Mouse (Mus musculus) liver, embryonic 16.5 days (tissue): ENCODE measurements at regions not wholly inside any gene's neighbourhood (a gene's known extent, or its start where the extent isn't known, plus 50 kb on each side); places are given as distances from the start of the nearest gene placed in this dataset.
A peak's percentile ranks its signal among the peaks of the same experiment; 100 is the strongest.

Experiments used
- ATAC-seq: fragments of 200-750 bp; cut with Nextera tagmentation; 2 replicates; pipeline ENCODE4 v1.8.0; 2017; ENCODE audit warnings: low read depth, mild to moderate bottlenecking, moderate number of reproducible peaks, moderate library complexity
- H3K27ac ChIP-seq: fragments of 300-500 bp; sonication (generic); 2 replicates; pipeline ENCODE4 v1.5.1; 2014; ENCODE audit warnings: mild to moderate bottlenecking, low read length
- H3K27me3 ChIP-seq: fragments of 300-500 bp; sonication (generic); 2 replicates; pipeline ENCODE4 v1.6.1; 2014; ENCODE audit warnings: low read depth, low read length, mixed read lengths; ENCODE audit not compliant: control insufficient read depth, insufficient read depth
- H3K36me3 ChIP-seq: fragments of 300-500 bp; sonication (generic); 2 replicates; pipeline ENCODE4 v1.6.1; 2014; ENCODE audit warnings: mild to moderate bottlenecking; ENCODE audit not compliant: control insufficient read depth, insufficient read depth
- H3K4me1 ChIP-seq: fragments of 300-500 bp; sonication (generic); 2 replicates; pipeline ENCODE4 v1.6.1; 2014; ENCODE audit warnings: low read depth, low read length, mixed read lengths; ENCODE audit not compliant: control insufficient read depth
- H3K4me2 ChIP-seq: fragments of 300-500 bp; sonication (generic); 2 replicates; pipeline ENCODE4 v1.6.1; 2014; ENCODE audit warnings: low read depth, low read length, mixed read lengths
- H3K4me3 ChIP-seq: fragments of 300-500 bp; sonication (generic); 2 replicates; pipeline ENCODE4 v1.5.1; 2014; ENCODE audit warnings: low read depth, mild to moderate bottlenecking, low read length
- H3K9ac ChIP-seq: fragments of 300-500 bp; sonication (generic); 2 replicates; pipeline ENCODE4 v1.6.1; 2014; ENCODE audit warnings: low read depth, low read length
- H3K9me3 ChIP-seq: fragments of 300-500 bp; sonication (generic); replicated peaks from 2 replicates; pipeline ENCODE4 v1.6.1; 2016; ENCODE audit warnings: low read length; ENCODE audit not compliant: control insufficient read depth
- WGBS: fragments of 180-500 bp; shearing (Covaris S2); extraction: QIAGEN DNeasy Blood & Tissue Kit; methylation state at CpG from one replicate; pipeline ENCODE4 v1.1.7; 2014; ENCODE audit not compliant: insufficient replicate concordance; 5-methylcytosine and 5-hydroxymethylcytosine counted together

DNA sequence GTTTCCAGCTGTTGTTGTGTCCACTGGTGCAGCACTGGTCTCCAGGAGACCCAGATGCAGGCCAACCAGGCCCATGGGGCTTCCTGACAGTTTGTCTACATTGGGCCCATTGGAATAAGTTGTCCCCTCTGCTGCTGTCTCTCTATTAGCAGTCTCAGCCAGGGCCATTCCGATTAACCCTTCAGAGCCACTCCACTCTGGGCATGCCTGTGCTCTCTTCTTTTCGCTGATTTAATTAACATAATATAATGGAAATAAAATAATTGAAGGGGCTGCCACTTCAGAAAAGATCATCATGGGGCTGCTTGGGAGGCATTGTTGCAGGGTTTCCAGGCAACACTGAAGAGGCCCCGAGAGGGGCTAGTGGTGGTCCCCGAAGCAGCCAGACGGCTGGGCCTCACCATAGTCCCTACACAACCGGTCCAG lies 231.5 kb downstream of the Mycn start:
- WGBS: 71% methylated on average over 6 of the region's 6 CpGs
- Histone ChIP-seq H3K27ac (no peak overlapping the region), H3K4me2 (no peak overlapping the region), H3K9me3 (no peaks in the 10 kb centered on the region), H3K36me3 (no peaks in the 10 kb centered on the region), H3K9ac (no peak overlapping the region), H3K4me1 (no peaks in the 10 kb centered on the region), H3K4me3 (no peak overlapping the region), H3K27me3 (no peaks in the 10 kb centered on the region)
- ATAC-seq: no peak

DNA sequence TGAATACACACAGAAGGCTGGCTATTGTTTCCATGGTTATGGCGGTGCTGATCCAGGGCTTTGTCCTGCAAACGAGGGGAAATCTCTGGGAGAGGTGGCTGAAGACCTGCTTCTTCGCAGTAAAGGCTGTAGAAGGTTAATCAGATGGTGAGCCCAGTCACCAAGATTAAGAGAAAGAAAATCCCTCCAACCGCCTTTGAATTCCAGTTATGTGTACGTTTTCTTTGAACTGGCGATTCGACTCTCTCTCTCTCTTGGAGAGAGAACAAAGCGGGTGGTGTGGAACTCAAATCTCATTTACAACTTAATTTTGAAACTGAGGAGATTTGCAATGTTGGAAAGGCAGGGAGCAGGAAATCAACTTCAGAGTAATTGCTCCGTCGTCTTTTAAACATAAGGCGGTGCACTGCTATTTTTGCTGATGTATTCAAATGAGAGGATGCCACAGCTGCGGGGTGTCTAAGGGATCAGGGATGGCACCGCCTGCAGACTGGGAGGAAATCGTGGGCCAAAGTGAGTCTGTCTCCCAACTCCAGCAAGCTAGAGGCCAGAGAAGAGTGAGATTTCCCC lies 232.7 kb downstream of the Mycn start:
- no peaks in the 10 kb centered on the region for H3K36me3 ChIP-seq
- no peaks in the 10 kb centered on the region for H3K27me3 ChIP-seq
- H3K4me2 ChIP-seq: no peak overlapping the region
- H3K4me1 ChIP-seq: no peaks in the 10 kb centered on the region
- no peak overlapping the region for H3K9ac ChIP-seq
- ATAC-seq: no peak
- no peaks in the 10 kb centered on the region for H3K9me3 ChIP-seq
- no peak overlapping the region for H3K27ac ChIP-seq
- WGBS: 53% methylated on average over 14 of the region's 14 CpGs
- no peak overlapping the region for H3K4me3 ChIP-seq

- no peak overlapping the region for H3K27ac ChIP-seq
- WGBS: 82% methylated on average over 14 of the region's 14 CpGs
- H3K4me1 ChIP-seq: no peaks in the 10 kb centered on the region
- ATAC-seq: no peak
- no peaks in the 10 kb centered on the region for H3K27me3 ChIP-seq
- H3K4me2 ChIP-seq: no peak overlapping the region
- no peaks in the 10 kb centered on the region for H3K9me3 ChIP-seq
- no peaks in the 10 kb centered on the region for H3K36me3 ChIP-seq
- no peak overlapping the region for H3K9ac ChIP-seq
- no peak overlapping the region for H3K4me3 ChIP-seq
Observed at GRCm38 (mm10) chr12:12706326-12706920, 235.3 kb downstream of the Mycn start.

DNA sequence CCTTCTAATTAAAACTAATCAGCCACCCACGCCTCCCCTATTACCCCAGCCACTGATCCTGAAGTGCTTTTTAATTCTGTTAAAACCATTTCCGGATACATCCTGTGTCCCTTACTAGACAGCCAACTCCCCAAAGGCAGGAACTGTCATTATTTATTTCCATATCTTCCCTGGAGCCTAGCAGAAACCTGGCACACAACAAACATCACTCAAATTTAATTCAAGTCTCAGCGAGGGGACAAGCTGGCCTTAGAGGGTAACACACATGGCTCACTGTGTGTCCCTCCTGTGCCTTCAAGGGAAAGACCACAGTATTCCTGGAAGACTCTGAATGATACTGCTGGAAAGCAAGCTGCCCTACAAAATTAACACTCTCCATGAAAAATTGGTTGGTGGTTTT lies 240.0 kb downstream of the Mycn start:
- Histone ChIP-seq H3K9ac (no peak overlapping the region), H3K4me3 (no peak overlapping the region), H3K4me1 (no peaks in the 10 kb centered on the region), H3K9me3 (no peaks in the 10 kb centered on the region), H3K27ac (no peak overlapping the region), H3K4me2 (no peak overlapping the region), H3K27me3 (no peaks in the 10 kb centered on the region), H3K36me3 (no peaks in the 10 kb centered on the region)
- WGBS: 64% methylated on average over 3 of the region's 3 CpGs
- ATAC-seq: no peak

- no peaks in the 10 kb centered on the region for H3K4me1 ChIP-seq
- no peak overlapping the region for H3K4me3 ChIP-seq
- no peaks in the 10 kb centered on the region for H3K9me3 ChIP-seq
- H3K27me3 ChIP-seq: no peaks in the 10 kb centered on the region
- H3K4me2 ChIP-seq: no peak overlapping the region
- H3K9ac ChIP-seq: no peak overlapping the region
- WGBS: 50% methylated on average over 7 of the region's 7 CpGs
- no peaks in the 10 kb centered on the region for H3K36me3 ChIP-seq
- ATAC-seq: no peak
- no peak overlapping the region for H3K27ac ChIP-seq
Observed at GRCm38 (mm10) chr12:12701060-12701667, 240.6 kb downstream of the Mycn start.

- no peak overlapping the region for H3K4me3 ChIP-seq
- no peak for ATAC-seq
Observed at GRCm38 (mm10) chr12:12693838-12694777, 247.6 kb downstream of the Mycn start.

DNA sequence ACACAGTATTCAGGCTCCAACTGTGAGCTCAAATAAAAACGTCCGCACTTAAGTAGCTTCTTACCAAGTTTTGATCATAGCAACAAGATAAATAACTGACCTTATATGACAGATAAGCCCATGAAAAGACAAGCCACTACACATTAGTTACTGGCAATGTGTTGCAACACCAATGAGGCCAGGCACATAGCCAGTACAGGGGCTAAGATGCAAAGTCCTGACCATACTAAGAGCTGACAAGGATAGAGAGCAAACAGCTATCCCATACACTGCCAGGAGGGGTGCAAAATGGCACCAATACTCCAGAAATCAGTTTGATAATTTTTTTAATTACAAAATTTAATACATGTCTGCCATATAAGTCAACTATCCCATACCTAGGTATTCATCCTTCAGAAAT lies 254.3 kb downstream of the Mycn start:
- no peaks in the 10 kb centered on the region for H3K36me3 ChIP-seq
- no peak overlapping the region for H3K27ac ChIP-seq
- ATAC-seq: peak; percentile 47; the same call in 1 of the 2 replicates
- no peaks in the 10 kb centered on the region for H3K9me3 ChIP-seq
- no peak overlapping the region for H3K9ac ChIP-seq
- no peaks in the 10 kb centered on the region for H3K4me1 ChIP-seq
- no peaks in the 10 kb centered on the region for H3K27me3 ChIP-seq
- WGBS: 67% methylated on average over 2 of the region's 2 CpGs
- no peak overlapping the region for H3K4me3 ChIP-seq
- no peak overlapping the region for H3K4me2 ChIP-seq

More at GRCm38 (mm10) chr12:12693838-12694777, 247.6 kb downstream of the Mycn start:
- Histone ChIP-seq H3K36me3 (no peaks in the 10 kb centered on the region), H3K4me2 (no peak overlapping the region), H3K4me1 (no peaks in the 10 kb centered on the region), H3K9me3 (no peaks in the 10 kb centered on the region), H3K27ac (no peak overlapping the region), H3K9ac (no peak overlapping the region), H3K27me3 (no peaks in the 10 kb centered on the region)
- WGBS: 44% methylated on average over 29 of the region's 29 CpGs

GRCm38 (mm10) chr12:12685217-12685522 lies 256.5 kb downstream of the Mycn start:
- Histone ChIP-seq H3K9me3 (no peaks in the 10 kb centered on the region), H3K4me2 (no peak overlapping the region), H3K36me3 (no peaks in the 10 kb centered on the region), H3K4me3 (no peak overlapping the region), H3K27me3 (no peaks in the 10 kb centered on the region), H3K4me1 (no peaks in the 10 kb centered on the region), H3K9ac (no peak overlapping the region), H3K27ac (no peak overlapping the region)
- no peak for ATAC-seq
- 43% methylated on average over 7 of the region's 7 CpGs for WGBS
